Mouse (Mus musculus): ENCODE measurements around the gene Mrtfa. TPM values are rescaled to one million over a fixed set of nuclear protein-coding genes. Genes with fewer than 3 reads are reported as not detected.

Gene Mrtfa
- polyA plus RNA-seq, 2 experiments: 3.4 to 4.8 TPM

DNA sequence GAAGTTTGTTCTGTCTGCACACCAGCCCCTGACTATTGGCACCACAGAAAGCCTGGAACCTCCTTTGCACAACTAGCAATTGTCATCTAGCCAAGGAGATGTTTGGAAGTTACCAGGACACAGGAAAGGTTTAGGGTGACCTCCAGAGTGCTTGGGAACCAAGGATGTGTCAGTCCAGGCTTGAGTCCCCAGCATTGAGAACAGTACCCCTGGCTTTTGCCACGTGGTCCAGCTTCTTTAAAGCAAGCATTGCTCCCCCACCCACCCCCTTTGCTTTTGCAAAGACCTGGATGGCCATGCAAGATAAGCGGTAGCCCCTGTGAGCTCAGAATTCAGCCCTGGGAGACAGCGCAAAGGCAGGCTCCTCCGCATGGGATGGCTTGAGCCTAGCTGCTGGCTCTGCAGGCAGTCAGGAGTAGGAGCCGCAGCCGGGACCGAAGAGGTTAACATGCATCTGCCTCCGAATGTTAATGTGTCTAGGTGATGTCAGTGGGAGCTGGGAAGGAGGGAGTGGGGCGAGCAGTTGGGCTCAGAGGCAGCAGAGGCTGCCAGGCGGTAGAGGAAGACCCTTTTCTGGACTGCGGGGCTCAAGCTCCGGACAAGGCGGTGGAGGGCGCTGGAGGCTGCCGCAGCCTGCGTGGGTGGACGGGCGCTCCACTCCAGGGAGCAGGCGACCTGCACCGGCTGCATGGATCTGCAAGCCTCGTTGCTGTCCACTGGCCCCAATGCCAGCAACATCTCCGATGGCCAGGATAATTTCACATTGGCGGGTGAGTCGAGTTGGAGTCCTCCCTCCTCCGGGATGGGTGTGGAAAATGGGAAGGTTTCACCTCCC, 44.7 kb upstream of the Mrtfa start, which contains the start of gene Mchr1:
Gene Mchr1 (plus strand): TSS at position 414 of the 835 bp plus-strand sequence.
- ATAC-seq (ENCODE audit: insufficient read depth): no peak
- Histone ChIP-seq H3K27ac (no peak within 1 kb of the TSS), H3K9ac (replicated peaks) (no peak within 1 kb of the TSS), H3K4me1 (replicated peaks; ENCODE audit: control insufficient read depth in 2 of 2, insufficient read depth in 2 of 2, low read length in 1 of 2) (no peaks in the 10 kb centered on the region), H3K4me3 (ENCODE audit: insufficient read depth in 1 of 2, low read depth in 2 of 2, low read length in 2 of 2) (peak within 1 kb of the TSS in 1 of 2 experiments; percentile 4; a peak in 2 of 4 replicates), H3K36me3 (replicated peaks; ENCODE audit: control insufficient read depth, insufficient read depth, low read depth) (no peaks in the 10 kb centered on the region), H3K4me2 (ENCODE audit: low read depth) (peak within 1 kb of the TSS; percentile 48), H3K27me3 (ENCODE audit: control insufficient read depth, insufficient read depth, low read length) (peaks cover 14% of the 10 kb centered on the region), H3K9me3 (ENCODE audit: control insufficient read depth, low read length) (no peaks in the 10 kb centered on the region)
- peak; percentile 32; the same call in 1 of the 2 replicates for TF ChIP-seq CTCF (IDR thresholded peaks at IDR 0.05; ENCODE audit: low read depth)
- TF ChIP-seq EP300 (IDR thresholded peaks at IDR 0.05; ENCODE audit: low read depth): no peak
- 4% methylated on average over 25 of the region's 25 CpGs for WGBS (ENCODE audit: insufficient replicate concordance)
- DNase-seq (ENCODE audit: low read depth in 3 of 3, low spot score in 3 of 3): no peak

DNA sequence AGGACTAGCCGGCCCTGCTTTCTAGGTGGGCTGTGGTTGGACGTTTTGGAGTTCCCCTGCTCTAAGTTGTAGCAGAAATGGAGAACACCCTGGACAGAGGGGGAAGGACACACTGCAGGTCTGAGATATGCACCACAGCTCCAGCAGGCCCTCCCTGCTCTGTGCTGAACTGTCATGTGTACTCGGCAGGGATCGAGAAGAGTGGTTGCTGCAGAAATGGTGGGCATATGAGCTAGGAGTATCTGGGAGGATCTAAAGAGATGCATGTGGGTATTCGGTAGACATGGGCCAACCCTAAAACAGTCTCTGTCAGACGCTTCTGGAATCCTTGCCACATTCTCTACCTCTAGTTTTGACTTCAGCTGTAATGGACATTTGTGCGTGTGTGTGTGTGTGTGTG, 40.8 kb upstream of the Mrtfa start:
- Histone ChIP-seq H3K4me2 (ENCODE audit: low read depth) (no peak overlapping the region), H3K4me3 (ENCODE audit: insufficient read depth in 1 of 2, low read depth in 2 of 2, low read length in 2 of 2) (no peak overlapping the region), H3K9ac (replicated peaks) (no peak overlapping the region), H3K27me3 (ENCODE audit: control insufficient read depth, insufficient read depth, low read length) (peaks cover 6% of the 10 kb centered on the region), H3K27ac (no peak overlapping the region), H3K9me3 (ENCODE audit: control insufficient read depth, low read length) (no peaks in the 10 kb centered on the region), H3K4me1 (replicated peaks; ENCODE audit: control insufficient read depth in 2 of 2, insufficient read depth in 2 of 2, low read length in 1 of 2) (no peaks in the 10 kb centered on the region), H3K36me3 (replicated peaks; ENCODE audit: control insufficient read depth, insufficient read depth, low read depth) (no peaks in the 10 kb centered on the region)
- ATAC-seq (ENCODE audit: insufficient read depth) (no peak), DNase-seq (ENCODE audit: low read depth in 3 of 3, low spot score in 3 of 3) (no peak)
- TF ChIP-seq CTCF (IDR thresholded peaks at IDR 0.05; ENCODE audit: low read depth) (no peak), EP300 (IDR thresholded peaks at IDR 0.05; ENCODE audit: low read depth) (no peak)
- 49% methylated on average over 7 of the region's 7 CpGs for WGBS (ENCODE audit: insufficient replicate concordance)

DNA sequence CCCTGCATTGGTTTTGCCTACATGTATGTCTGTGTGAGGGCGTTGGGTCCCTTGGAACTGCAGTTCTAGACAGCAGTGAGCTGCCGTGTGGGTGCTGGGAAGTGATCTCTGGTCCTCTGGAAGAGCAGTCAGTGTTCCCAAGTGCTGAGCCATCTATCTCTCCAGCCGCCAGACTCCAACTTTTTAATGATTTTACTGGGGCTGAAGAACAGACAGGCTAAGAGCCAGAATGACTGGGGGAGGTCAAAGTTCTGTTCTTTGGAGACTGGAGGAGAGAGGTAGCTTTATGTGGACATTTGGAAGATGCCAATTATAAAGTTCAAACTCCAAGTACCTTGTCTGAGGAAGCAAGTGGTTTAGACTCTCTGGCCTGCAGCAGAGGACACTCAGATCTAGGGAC, 39.2 kb upstream of the Mrtfa start:
- ATAC-seq (ENCODE audit: insufficient read depth): no peak
- no peak overlapping the region for H3K27ac ChIP-seq
- no peak overlapping the region for H3K9ac ChIP-seq (replicated peaks)
- 59% methylated on average over 3 of the region's 3 CpGs for WGBS (ENCODE audit: insufficient replicate concordance)
- DNase-seq (ENCODE audit: low read depth in 3 of 3, low spot score in 3 of 3): no peak
- H3K27me3 ChIP-seq (ENCODE audit: control insufficient read depth, insufficient read depth, low read length): no peaks in the 10 kb centered on the region
- no peaks in the 10 kb centered on the region for H3K4me1 ChIP-seq (replicated peaks; ENCODE audit: control insufficient read depth in 2 of 2, insufficient read depth in 2 of 2, low read length in 1 of 2)
- no peaks in the 10 kb centered on the region for H3K36me3 ChIP-seq (replicated peaks; ENCODE audit: control insufficient read depth, insufficient read depth, low read depth)
- H3K4me3 ChIP-seq (ENCODE audit: insufficient read depth in 1 of 2, low read depth in 2 of 2, low read length in 2 of 2): no peak overlapping the region
- H3K4me2 ChIP-seq (ENCODE audit: low read depth): no peak overlapping the region
- H3K9me3 ChIP-seq (ENCODE audit: control insufficient read depth, low read length): no peaks in the 10 kb centered on the region
- no peak for TF ChIP-seq CTCF (IDR thresholded peaks at IDR 0.05; ENCODE audit: low read depth)
- no peak for TF ChIP-seq EP300 (IDR thresholded peaks at IDR 0.05; ENCODE audit: low read depth)

DNA sequence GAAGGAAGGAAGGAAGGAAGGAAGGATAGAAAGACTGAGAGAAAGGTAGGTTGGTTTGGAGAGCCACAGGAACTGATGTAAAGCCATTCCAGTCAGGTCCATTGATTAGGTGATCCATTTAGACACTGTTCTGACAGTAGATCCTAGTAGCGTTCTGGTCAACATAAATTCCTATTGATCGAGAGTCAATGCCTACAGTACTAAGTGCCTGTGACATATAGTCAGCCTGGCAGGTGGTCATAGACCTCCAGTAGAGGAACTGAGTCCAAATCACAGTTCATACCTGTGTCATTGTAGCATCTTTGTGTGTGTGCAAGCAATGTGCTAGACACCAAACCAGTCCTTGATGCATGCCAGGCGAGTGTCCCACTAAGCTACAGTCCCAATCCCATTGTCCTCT, 37.7 kb upstream of the Mrtfa start:
- Histone ChIP-seq H3K9me3 (ENCODE audit: control insufficient read depth, low read length) (no peaks in the 10 kb centered on the region), H3K9ac (replicated peaks) (no peak overlapping the region), H3K4me1 (replicated peaks; ENCODE audit: control insufficient read depth in 2 of 2, insufficient read depth in 2 of 2, low read length in 1 of 2) (no peaks in the 10 kb centered on the region), H3K36me3 (replicated peaks; ENCODE audit: control insufficient read depth, insufficient read depth, low read depth) (no peaks in the 10 kb centered on the region), H3K4me2 (ENCODE audit: low read depth) (no peak overlapping the region), H3K27me3 (ENCODE audit: control insufficient read depth, insufficient read depth, low read length) (no peaks in the 10 kb centered on the region), H3K27ac (no peak overlapping the region), H3K4me3 (ENCODE audit: insufficient read depth in 1 of 2, low read depth in 2 of 2, low read length in 2 of 2) (no peak overlapping the region)
- TF ChIP-seq CTCF (IDR thresholded peaks at IDR 0.05; ENCODE audit: low read depth) (no peak), EP300 (IDR thresholded peaks at IDR 0.05; ENCODE audit: low read depth) (no peak)
- DNase-seq (ENCODE audit: low read depth in 3 of 3, low spot score in 3 of 3): no peak
- ATAC-seq (ENCODE audit: insufficient read depth): no peak
- 59% methylated on average over 3 of the region's 3 CpGs for WGBS (ENCODE audit: insufficient replicate concordance)

DNA sequence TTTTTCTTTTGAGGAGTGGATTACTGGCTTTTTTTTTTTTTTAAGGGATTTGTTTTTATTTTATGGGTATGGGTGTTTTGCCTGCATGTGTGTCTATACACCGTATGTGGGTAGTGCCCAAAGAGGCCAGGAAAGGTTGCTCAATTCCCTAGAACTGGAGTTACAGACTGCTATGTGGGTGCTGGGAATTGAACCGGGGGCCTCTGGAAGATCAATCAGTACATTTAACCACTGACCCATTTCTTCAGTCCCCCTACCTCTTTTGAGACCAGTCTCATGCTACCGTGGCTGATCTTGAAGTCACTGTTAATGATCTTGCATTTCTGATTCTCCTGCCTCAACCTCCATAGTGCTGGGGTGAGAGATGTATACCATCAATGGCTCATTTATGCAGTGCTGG, 36.7 kb upstream of the Mrtfa start:
- H3K9ac ChIP-seq (replicated peaks): no peak overlapping the region
- no peak for DNase-seq (ENCODE audit: low read depth in 3 of 3, low spot score in 3 of 3)
- no peak for TF ChIP-seq CTCF (IDR thresholded peaks at IDR 0.05; ENCODE audit: low read depth)
- TF ChIP-seq EP300 (IDR thresholded peaks at IDR 0.05; ENCODE audit: low read depth): no peak
- 73% methylated on average over 3 of the region's 3 CpGs for WGBS (ENCODE audit: insufficient replicate concordance)
- H3K9me3 ChIP-seq (ENCODE audit: control insufficient read depth, low read length): no peaks in the 10 kb centered on the region
- no peaks in the 10 kb centered on the region for H3K4me1 ChIP-seq (replicated peaks; ENCODE audit: control insufficient read depth in 2 of 2, insufficient read depth in 2 of 2, low read length in 1 of 2)
- no peak for ATAC-seq (ENCODE audit: insufficient read depth)
- no peak overlapping the region for H3K4me3 ChIP-seq (ENCODE audit: insufficient read depth in 1 of 2, low read depth in 2 of 2, low read length in 2 of 2)
- no peak overlapping the region for H3K4me2 ChIP-seq (ENCODE audit: low read depth)
- H3K27me3 ChIP-seq (ENCODE audit: control insufficient read depth, insufficient read depth, low read length): no peaks in the 10 kb centered on the region
- H3K36me3 ChIP-seq (replicated peaks; ENCODE audit: control insufficient read depth, insufficient read depth, low read depth): no peaks in the 10 kb centered on the region
- no peak overlapping the region for H3K27ac ChIP-seq

Measured in liver, embryonic 14.5 days (tissue).